Mouse (Mus musculus) neural tube, embryonic 10.5 days (tissue): ENCODE measurements around the gene Cd101.

Experiments
- DNase-seq: peaks from one replicate; pipeline ENCODE4 v3.0.0-alpha.2; 2017; ENCODE audit warnings: low spot score; ENCODE audit errors: extremely low spot score

Cd101 gene

DNA sequence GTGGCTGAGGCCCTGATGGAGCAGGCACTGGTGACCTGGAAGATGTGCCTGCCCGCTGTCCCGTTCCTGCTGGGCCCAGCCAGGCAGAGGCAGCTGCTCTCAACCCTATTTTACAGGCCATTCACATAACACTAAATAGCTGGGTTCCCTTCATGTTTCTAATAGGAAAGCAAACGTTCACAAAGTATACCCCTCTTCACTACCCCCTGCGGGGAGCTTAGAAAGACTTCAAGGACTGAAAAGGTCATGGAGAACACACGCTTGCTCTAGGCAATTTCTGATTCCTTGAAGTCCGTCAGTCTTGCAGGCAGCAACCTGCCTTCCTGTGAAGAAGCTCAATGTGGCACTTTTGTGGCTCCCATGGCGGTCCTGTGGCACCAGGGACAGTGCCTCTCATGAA, 12.6 kb upstream of the Cd101 start:
- DNase-seq = no peak

DNA sequence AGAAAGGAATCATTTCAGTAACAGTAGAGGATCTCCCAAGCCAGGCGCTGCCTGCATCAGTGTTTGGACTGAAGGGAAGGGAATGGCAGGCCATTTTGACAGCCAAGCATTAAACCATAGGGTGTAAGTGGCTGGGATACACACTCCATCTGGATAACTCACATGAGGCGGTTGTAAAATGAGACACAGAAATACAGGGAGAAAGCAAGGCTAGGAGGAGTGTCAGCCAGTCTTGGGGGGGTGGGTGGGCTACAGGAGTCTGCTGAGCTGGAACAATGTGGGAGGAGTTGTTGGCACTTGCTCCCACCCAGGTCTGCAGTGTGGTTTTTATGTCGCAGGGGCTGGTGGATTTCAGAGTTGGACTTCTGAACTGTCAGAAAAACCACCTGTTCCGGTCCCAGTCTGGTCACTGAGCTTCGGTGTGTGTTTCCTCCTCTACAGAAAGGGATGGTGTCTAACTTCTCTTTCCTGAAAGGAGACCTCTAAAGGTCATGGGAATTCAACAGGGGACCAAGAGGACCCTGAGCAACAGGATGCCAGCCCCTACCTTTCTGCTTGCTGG, 8.7 kb upstream of the Cd101 start:
- DNase-seq = no peak

DNA sequence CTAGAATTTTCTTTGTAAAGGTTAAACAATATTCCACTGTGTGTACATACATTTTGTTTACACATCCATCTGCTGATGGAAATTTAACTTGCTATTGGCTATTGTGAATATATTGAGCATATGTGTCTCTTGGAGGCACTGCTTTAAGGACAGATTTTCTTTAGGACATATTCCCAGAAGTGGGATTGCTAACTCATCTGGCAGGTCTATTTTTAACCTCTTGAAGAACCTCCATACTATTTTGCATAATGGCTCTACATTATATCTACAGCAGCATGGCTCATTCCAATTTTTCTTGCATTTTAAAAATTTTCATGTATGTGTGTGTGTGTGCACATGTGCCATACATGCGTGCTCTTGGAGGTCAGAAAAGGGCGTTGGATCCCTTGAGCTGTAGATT, 6.6 kb upstream of the Cd101 start:
- no peak for DNase-seq

DNA sequence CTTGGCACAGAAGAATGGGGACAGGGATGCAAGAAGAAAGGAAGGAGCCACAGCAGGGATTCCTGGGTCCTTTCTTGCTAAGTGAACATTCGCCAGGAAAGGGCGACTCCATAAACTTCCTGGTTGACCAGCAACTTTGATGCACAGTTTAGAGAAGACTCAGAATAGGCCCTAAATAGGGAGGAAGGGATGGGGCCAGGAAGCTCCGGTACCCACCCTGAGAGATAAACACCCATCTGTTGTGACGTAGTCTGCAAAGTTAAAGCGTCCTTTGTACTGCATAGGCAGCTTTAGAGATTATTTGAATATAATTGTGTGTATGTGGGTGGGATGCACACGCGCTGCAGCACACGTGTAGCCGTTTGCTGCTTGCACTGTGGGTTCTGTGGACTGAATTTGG, 5.2 kb upstream of the Cd101 start:
- no peak for DNase-seq

DNA sequence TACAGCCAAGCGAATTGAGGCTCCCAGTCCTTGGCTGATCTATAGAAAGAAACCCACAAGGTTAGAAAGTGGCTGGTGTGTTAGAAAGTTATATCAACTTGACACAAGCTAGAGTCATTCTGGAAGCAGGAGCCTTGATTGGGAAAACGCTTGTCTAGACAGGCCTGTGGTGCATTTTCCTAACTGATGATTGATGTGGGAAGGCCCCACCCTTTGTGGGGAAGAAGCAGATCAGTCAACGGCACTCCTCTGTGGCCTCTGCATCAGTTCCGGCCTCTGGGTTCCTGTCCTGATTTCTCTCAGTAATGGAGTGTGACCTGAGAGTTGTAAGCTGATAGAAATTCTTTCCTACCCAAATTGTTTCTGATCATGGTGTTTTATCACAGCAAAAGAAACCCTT, 4.3 kb upstream of the Cd101 start:
- DNase-seq = no peak

DNA sequence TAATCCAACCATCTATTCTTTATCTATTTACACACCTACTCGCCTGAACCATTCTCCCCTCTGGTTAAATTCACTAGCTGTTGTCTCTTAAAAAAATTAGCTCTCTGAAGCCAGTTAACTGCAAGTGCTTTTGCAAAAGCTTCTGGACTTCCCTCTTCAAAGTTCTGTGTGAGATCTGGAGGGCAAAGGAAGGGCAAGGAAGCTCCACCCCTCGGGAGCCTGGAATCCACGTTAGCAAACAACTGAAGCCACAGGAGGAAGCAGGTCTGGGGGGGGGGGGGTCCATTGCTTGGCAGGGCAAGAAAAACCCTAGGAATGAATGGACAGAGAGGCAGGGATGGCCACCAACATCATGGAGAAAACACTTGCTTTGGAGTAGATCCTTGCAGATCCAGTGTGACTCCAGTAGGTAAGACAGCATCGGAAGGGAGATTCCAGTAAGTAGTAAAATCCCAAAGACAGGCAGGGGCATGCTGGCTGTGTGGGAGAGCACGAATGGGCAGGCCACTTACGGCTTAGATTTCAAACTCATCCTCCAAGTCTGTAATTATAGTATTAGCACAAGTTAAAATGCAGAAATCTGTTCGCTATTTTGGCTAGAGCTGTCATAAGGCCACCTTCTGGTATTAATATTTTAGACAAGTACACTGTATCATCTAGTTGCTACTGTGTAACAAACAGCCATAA, 2.2 kb upstream of the Cd101 start:
- no peak for DNase-seq

DNA sequence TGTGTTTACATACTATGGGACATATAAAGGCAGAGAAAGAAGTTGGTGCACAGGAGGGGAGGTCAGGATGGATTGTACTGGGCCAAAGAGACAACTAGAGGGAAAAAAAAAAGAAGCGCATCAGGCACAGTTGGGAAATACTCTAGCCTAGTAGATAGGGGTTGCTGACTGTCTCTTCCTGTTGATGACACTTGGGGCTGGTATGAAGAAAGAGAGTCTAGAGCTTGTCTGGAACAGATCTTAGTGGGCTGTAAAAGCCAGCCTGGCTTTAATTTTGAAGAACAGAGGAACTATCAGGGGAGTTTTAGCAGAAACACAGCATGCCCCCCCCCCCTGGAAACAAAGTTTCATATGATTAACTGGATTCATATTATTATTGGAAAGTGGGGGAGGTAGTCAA, 1.3 kb upstream of the Cd101 start:
- no peak for DNase-seq

DNA sequence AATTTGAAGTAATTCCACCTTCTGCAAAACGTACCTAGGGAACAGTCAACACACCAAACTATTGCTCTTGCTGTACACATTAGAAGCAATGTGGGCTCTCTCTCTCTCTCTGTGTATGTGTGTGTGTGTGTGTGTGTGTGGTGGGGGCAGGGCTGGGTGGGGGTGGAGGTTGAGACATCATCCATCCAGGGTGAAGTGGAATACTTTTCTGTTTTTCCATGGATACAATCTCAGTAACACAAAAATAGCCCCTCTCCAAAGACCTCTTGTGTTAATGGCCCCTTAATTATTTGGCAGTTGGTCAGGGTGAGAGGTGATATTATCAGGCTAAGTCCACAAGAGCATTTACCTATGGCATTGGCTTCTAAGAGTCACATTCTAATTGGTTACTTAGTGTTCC, 2.6 kb downstream of the Cd101 start:
- no peak for DNase-seq

DNA sequence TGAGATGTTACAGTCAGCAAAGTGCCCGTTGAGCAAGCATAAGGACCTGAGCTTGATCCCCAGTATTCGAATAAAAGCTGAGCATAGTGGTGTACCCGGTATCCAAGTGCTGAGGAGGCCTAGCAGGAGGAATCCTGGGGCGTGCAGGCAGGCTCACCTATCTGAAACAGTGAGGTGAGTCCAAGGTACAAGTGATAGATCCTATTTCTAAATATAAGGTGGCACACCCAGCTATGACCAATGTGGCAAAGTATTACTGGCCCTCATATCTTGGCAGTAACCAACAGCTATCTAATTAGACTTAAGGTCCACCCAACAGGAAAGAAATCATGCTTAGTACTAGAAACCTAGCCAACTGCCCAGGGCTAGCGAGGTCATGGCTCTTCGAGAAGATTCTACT, 6.4 kb downstream of the Cd101 start:
- DNase-seq = no peak

DNA sequence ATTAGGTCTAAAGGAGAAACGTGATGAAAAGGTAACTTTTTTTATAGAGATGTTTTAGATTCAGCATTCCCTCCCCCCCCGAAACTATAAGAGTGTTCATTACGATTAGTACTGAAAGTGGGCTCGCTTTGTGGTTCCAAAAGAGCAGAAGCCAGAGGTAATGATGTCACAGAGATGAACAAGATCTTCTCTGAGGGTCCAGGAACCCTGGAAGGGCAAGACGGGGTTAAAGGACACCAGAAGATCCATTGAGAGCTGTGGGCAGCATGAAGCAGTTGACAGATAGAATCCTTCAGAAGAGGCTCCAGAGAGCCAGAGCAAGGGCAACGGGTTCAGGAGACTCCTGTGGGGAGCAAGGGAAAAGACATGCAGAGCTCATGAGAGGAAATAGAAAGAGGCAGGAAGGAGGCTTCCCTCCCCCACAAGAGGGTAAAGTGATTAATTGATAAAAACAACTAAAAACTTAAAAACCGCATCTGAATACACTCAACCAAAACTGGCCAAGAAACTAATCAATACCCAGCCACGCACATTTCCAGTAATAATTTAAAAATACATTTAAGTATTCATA, 7.8 kb downstream of the Cd101 start:
- DNase-seq = no peak

DNA sequence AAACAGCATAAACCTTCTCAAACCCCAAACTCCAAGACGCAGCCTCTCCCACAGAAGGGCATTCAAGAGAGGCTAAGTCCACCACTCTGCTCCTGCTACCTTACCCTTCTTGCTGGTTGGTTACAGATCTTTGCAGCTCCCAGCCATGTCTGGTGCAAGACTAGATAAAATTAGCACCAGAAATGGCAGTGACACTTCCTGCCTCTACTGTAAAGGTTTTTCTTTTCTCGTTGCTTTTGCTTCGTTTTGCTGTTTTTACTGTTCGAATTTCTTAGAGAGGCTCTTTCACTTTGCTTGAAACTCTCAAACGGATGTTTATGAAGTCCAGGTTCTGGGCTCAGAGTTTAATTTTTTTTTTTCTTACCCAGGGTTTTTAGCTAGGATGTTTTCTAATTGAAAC, 8.3 kb downstream of the Cd101 start:
- no peak for DNase-seq

DNA sequence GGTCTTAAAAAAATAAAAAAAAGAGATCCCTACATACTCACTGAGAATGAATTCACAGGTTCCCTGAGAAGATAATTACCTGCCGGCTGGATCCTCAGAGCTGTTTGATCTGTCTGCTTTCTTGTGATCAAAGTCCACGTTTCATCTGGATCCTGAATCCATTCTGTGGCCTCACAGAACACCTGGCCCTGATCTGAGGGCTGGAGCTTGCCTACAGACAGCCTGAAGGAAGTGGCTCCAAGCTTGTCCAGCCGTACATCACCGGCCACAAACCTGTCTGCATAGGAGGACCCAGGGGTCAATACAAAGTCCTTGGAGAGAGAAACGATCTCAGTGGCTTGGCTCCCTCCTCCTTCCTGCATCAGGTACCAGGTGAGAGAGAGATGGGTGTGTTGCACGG, 10.9 kb downstream of the Cd101 start:
- DNase-seq = no peak

DNA sequence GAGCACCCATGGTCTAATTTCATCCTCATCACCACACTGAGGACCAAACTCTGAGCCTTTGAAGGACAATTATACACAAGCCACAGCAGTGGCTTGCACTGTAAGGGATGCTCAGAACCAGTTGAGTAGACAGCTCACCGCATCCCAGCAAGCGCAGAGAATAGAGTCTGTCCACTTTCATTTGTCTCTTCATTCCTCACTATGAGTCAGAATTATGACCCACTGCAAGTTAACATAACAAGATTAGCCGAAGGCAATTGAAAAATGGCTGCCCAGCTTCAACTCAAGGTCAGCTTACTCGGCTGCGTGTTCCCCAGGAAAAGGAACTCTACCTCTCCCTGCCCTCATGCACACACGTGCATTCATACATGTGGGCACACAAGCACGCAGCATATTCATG, 13.3 kb downstream of the Cd101 start:
- no peak for DNase-seq

DNA sequence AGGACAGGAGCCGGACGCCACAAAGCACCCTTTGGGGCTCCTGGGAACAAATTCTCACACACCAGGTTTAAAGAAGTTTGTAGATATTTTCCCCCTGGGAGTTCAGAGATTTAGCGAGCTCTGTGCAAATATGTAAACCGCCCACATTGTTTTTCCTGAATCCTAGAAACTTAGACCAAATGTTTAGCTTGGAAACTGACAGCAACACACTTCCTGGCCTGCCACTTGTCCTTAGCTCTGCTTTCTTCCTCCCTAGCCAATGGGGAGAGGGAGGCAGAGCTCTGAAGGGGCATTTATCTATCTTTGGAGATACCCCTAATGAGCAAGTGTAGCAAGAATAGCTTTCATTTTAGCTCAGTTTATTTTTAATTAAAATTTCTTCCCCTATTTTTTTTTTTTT, 14.1 kb downstream of the Cd101 start:
- no peak for DNase-seq

DNA sequence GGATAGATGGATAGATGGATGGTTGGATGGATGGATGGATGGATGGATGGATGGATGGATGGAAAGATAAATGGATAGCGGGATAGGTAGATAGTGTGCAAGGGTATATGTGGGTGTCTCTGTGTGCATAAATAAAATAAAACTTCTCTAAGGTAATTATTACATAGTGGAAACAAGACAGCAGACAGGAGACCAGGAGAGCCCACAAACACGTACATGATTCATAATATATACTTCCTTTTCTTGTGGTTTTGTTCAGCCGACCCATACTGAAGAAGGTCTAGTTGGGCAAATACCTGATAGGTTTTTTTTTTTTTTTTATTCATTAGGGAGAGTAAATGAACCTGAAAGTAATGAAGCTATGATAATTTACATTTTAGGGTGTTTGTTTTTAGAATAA, 15.8 kb downstream of the Cd101 start:
- no peak for DNase-seq

DNA sequence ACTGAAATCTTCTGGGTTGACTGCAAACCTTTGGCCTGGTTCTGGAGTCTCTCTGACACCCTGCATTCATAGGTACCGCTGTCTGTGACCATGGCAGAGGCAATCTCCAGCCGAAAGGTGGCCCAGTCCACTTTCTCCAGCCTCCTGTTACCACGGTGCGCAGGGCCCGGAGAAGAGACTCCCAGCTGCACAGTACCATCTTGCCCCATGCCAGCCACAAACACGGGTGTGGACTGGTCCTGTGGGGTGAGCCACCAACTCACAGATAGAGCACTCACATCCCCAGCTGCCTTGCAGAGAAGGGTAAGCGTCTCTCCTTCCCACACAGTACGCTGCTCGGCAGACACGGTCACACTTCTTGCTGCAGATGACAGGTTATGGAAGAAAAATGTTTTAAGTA, 16.4 kb downstream of the Cd101 start:
- no peak for DNase-seq

DNA sequence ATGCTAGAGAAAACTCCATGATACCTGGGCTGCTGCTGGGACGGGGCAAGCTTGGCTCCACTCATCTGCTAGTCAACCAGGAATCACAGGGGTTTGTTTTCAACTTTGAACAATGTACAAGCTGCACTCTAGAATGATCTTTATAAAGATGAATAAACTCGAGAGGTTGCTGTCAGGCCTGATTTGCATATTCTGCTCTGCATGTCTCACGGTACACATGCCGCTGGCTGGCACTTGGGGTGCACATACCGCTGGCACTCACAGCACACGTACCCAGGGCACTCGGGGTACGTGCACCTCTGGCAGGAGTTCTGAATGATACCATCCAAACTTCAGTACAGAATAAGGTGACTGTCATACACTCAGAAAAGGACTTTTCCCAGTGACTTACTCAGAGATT, 16.8 kb downstream of the Cd101 start:
- no peak for DNase-seq

DNA sequence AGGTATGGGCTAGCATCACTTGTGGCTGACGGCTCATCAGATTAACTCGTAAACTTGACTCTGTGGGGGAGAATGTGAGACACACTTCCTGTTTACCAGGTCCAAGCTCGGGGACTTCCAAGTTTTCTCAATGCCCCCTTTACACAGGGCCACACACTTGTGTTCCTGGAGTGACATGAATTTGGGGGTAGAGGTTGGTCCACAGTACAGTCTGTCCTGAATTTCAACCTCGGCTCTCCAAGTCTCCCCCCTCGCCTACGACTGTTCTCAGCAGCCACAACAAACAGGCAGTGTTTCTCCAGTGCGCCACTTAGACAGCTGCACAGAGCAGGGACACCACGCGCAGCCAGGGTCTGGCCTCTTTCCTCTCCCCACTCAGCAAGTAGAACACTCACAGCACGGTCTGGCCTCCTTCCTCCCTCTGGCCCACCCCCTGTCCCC, 17.2 kb downstream of the Cd101 start:
- DNase-seq = no peak

DNA sequence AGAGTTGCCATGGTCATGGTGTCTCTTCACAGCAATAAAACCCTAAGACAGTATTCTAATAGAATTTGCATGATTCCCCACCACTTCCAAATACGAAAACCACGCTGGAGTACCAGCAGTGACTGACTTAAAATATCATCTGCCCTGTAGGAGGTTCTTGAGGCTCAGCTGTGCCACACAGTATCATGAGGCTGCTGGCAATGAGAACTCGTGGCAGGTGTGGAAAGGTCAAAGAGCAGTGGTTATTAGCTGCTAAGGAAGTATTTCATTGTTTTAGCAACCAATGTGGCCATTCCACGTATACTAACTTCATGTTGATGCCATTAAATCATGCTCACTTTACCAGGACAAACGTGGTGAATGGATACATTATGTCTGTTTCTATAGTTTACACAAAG, 18.2 kb downstream of the Cd101 start:
- DNase-seq = no peak

DNA sequence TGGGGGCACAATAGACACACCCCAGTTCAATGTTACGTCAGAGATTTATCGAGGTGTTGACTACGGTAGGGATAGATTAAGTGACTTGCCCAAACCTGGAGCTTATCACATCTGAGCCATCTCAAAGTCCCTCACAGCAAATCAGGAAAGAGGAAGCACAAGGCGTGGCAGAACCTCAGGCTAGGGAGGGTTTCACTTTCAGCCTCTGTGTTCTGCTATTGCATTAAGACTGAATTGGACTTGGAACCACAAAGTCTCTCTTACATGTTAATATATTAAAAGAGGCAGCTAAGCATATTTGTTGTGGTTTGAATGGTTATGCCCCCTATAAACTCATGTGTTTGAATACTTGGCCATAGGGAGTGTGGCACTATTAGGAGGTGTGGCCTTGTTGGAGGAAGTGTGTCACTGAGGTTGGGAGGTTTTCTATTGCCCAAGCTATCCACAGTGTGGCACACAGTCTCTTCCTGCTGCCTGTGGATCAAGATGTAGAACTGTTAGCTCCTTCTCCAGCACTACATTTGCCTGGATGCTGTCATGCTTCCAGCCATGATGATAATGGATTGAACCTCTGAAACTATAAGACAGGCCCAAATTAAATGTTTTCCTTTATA, 18.7 kb downstream of the Cd101 start:
- no peak for DNase-seq

DNA sequence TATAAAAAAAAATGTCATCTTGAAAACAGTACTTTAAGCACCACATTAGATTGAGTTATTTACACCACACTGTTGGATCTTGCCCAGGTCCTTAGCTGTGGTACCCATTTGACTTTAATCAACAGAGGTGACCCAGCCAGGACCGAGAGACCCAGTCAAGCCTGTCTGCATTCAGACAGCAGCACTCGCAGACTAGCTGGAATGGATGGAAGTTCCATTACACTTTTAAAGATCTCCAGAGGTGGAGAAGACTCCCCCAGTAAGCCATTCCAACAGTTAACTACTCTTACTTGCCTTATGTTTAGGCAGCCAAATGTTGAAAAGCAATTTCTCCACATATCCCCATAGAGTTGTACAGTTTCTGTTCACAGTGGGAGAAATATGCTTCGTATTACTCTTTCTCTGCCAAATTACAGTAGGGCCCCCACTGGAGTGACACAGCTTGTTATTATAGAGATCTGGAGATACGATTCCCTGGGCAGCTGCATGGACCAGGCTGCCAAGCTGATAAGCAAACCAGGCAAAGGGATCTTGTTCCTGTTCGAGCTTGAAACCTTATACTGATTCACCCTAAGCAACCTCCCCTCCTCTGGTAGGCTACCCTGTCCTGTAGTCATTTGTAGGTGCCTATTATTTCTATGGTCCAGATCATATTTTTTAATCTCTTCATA, 22.1 kb downstream of the Cd101 start:
- DNase-seq = no peak

DNA sequence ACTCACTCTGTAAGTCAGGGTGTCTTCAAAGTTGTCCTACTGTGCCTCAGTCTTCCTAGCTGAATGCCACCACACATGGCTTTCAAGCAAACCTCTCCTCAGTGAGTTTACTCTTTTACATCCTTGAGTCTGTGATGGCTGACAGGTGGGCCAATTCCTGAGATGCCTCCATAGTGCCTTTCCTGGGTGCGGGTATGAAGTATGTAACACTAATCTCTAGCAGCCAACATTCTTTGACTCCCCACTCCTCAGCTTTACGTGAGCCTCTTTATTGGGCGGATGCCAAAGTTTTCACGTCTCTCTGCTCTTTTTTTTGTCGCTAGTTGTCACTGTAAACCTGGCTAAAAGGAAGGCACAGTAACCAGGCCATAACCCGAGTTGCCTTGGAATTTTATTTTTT, 24.0 kb downstream of the Cd101 start:
- no peak for DNase-seq
